Mouse (Mus musculus) kidney, adult 2 months (tissue): Measurements from ENCODE around the gene Trim61. TPM values are rescaled to one million over a fixed set of nuclear protein-coding genes. Genes with fewer than 3 reads are reported as not detected.

Experiments
- DNase-seq: peaks from one replicate; pipeline ENCODE4 v3.0.0; 2021
- H3K27ac ChIP-seq: fragments of 200-500 bp; 2 replicates; pipeline ENCODE4 v1.5.1; 2012; ENCODE audit warnings: low read depth, low read length, control low read depth, inconsistent platforms; ENCODE audit not compliant: insufficient read depth
- H3K27me3 ChIP-seq: fragments of 200-500 bp; replicated peaks from 2 replicates; pipeline ENCODE4 v1.6.1; 2012; ENCODE audit warnings: mild to moderate bottlenecking, moderate library complexity, low read length, inconsistent platforms; ENCODE audit not compliant: control insufficient read depth, insufficient read depth
- H3K36me3 ChIP-seq: fragments of 200-500 bp; 2 replicates; pipeline ENCODE4 v1.6.1; 2012; ENCODE audit warnings: mild to moderate bottlenecking, moderate library complexity, low read length, inconsistent platforms; ENCODE audit not compliant: control insufficient read depth, insufficient read depth
- H3K4me1 ChIP-seq: fragments of 200-500 bp; 2 replicates; pipeline ENCODE4 v1.6.1; 2011; ENCODE audit warnings: low read length; ENCODE audit not compliant: control insufficient read depth, insufficient read depth
- H3K4me3 ChIP-seq: fragments of 200-500 bp; 2 replicates; pipeline ENCODE4 v1.5.1; 2011; ENCODE audit warnings: mild to moderate bottlenecking, low read depth, low read length, control low read depth; ENCODE audit not compliant: insufficient read depth
- CTCF ChIP-seq: fragments of 200-500 bp; conservative IDR thresholded peaks from 2 replicates; pipeline ENCODE4 v1.5.1; 2011; ENCODE audit warnings: low read depth, mild to moderate bottlenecking, control low read depth, low read length, moderate library complexity, mixed read lengths; ENCODE audit not compliant: insufficient read depth, insufficient read length
- POLR2A ChIP-seq: fragments of 200-500 bp; IDR thresholded peaks from one replicate; pipeline ENCODE4 v1.6.1; 2011; ENCODE audit warnings: low read depth, low read length, control low read depth
- WGBS: fragments of 180-500 bp; shearing (Covaris S2); methylation state at CpG from one replicate; pipeline ENCODE4 v1.1.7; 2018; 5-methylcytosine and 5-hydroxymethylcytosine counted together
- polyA plus RNA-seq: library from polyadenylated mRNA; depleted of rRNA; stranded (reverse); fragments of >200 nt; gene quantifications from 2 replicates; pipeline ENCODE4 v1.2.3, GENCODE M21; 2012; rRNA removed

Gene Trim61
- polyA plus RNA-seq, 1 experiment, result 0.69 TPM

DNA sequence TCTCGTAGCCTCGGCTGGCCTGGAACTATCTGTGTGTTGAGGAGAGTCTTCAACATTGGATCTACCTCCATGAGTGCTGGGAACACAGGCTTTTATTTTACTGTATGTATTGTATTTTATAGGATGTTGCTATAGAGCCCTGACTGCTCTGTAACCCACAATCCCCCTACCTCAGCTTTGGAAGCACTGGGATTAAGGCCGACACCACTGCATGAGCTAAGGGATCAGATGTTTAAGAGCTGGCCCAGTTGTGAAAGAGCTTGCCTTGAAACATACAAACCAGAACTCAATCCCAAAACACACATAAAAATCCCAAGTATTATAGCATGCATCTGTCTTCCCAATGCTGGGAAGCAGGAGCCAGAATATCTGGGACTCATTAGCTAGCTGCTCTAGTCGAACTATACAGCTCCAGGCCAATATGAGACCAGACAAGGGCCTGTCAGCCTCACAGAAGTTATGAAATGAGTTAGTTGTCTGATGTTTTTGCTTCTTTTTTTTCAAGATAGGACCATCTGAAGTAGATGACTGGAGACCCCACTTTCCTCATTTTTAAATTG lies 19.4 kb downstream of the Trim61 start:
- Histone ChIP-seq H3K4me3 (no peak overlapping the region), H3K27ac (no peak overlapping the region), H3K36me3 (no peaks in the 10 kb centered on the region), H3K4me1 (no peaks in the 10 kb centered on the region), H3K27me3 (no peaks in the 10 kb centered on the region)
- 87% methylated on average over 4 of the region's 4 CpGs for WGBS
- no peak for TF ChIP-seq CTCF
- TF ChIP-seq POLR2A, result no peak
- DNase-seq, result no peak

GRCm38 (mm10) chr8:64987731-64988130 lies 30.6 kb downstream of the Trim61 start, which contains the start of gene Trim75:
Gene Trim75, minus strand, starts transcription at chr8:64987831.
- TF ChIP-seq POLR2A (no peak), CTCF (no peak)
- Histone ChIP-seq H3K4me3 (no peak within 1 kb of the TSS), H3K36me3 (no peaks in the 10 kb centered on the region), H3K27ac (no peak within 1 kb of the TSS), H3K27me3 (no peaks in the 10 kb centered on the region), H3K4me1 (no peaks in the 10 kb centered on the region)
- whole genome bisulfite sequencing, result 86% methylated on average over 4 of the region's 4 CpGs
- DNase-seq, result no peak

- no peaks in the 10 kb centered on the region for H3K4me1 ChIP-seq
- no peak overlapping the region for H3K4me3 ChIP-seq
- no peaks in the 10 kb centered on the region for H3K36me3 ChIP-seq
- no peaks in the 10 kb centered on the region for H3K27me3 ChIP-seq
- WGBS, result 74% methylated on average over 20 of the region's 20 CpGs
- TF ChIP-seq POLR2A, result no peak
- TF ChIP-seq CTCF, result no peak
- DNase-seq, result no peak
- H3K27ac ChIP-seq, result no peak overlapping the region
Measured at GRCm38 (mm10) chr8:64983150-64983897, 35.0 kb downstream of the Trim61 start.

Other genes starting within 250 kb of the Trim61 start
- 14.0 and 15.6 TPM in 2 replicates for gene Klhl2, start 168.5 kb downstream of the Trim61 start, polyA plus RNA-seq
- 82.6 and 83.5 TPM in 2 replicates for gene Tmem192, start 71.3 kb downstream of the Trim61 start, polyA plus RNA-seq
- 0.03 and 0.10 TPM in 2 replicates for gene Trim75, start 30.7 kb downstream of the Trim61 start, polyA plus RNA-seq
- gene Trim60, start 61 bp upstream of the Trim61 start, polyA plus RNA-seq, result 0.27 and 0.41 TPM in 2 replicates
- gene Apela, start 18.8 kb upstream of the Trim61 start, polyA plus RNA-seq, result 79.9 and 119 TPM in 2 replicates
- not detected in 2 replicates for gene Gm10663, start 56.5 kb upstream of the Trim61 start, polyA plus RNA-seq
- 0.08 TPM in 1 of 2 replicates, not detected in the other for gene BC030870, start 111.0 kb upstream of the Trim61 start, polyA plus RNA-seq